Mouse (Mus musculus): ENCODE data around the gene Smarcc1.

The Smarcc1 gene

GRCm38 (mm10) chr9:110284075-110284697 lies 166.7 kb downstream of the Smarcc1 start:
- in situ Hi-C loops (cut with MboI, MseI), result no loop called here

- in situ Hi-C loops (cut with MboI, MseI), result no loop called here
These were observed 169.9 kb downstream of the Smarcc1 start for GRCm38 (mm10) chr9:110287321-110287924.

Measured in regulatory T cell (primary cell).